In the genomic region with DNA sequence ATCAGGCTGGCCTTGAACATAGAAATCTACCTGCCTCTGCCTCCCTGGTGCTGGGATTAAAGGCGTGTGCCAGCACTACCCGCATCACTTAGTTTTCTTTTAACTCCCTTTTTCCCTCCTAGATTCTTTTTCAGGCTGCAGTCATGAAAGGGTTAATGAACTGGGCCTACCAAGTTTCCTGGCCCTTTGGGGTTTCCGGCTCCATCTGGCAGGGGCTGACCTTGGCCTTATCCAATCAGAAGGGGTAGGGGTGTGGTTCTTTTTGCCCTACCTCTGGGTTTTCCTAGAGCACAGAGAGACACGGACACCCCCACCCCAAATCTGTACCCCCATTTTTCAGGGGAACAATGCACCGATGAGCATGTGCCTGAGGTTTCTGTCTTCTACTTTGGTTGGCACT, we compare ENCODE assay signal across 8 mouse cellular contexts. TPM values are rescaled to one million over a fixed set of nuclear protein-coding genes. Genes with fewer than 3 reads are reported as not detected.
DNase-seq lines count a peak whose midpoint lies in the region; ATAC-seq and TF ChIP-seq lines count a peak whose summit lies in the region.

No protein-coding gene starts in this region.

- peaks cover 29% of the 10 kb centered on the region for H3K36me3 ChIP-seq in forebrain, embryonic 16.5 days (ENCODE audit: control insufficient read depth, insufficient read depth)
- H3K36me3 ChIP-seq in hindbrain, embryonic 11.5 days (ENCODE audit: control insufficient read depth, insufficient read depth, low read length) = peaks cover 19% of the 10 kb centered on the region
- peaks cover 61% of the 10 kb centered on the region for H3K36me3 ChIP-seq in limb, embryonic 14.5 days (ENCODE audit: control insufficient read depth, insufficient read depth, low read length)
- peaks cover 39% of the 10 kb centered on the region for H3K36me3 ChIP-seq in midbrain, postnatal 0 days (ENCODE audit: insufficient read depth, low read length)

- no peak overlapping the region for H3K27ac ChIP-seq in forebrain, embryonic 16.5 days (ENCODE audit: low read length)
- H3K27ac ChIP-seq in hindbrain, embryonic 11.5 days (ENCODE audit: low read depth, low read length) = no peak overlapping the region
- no peak overlapping the region for H3K27ac ChIP-seq in limb, embryonic 14.5 days (replicated peaks; ENCODE audit: low read depth, low read length)
- no peak overlapping the region for H3K27ac ChIP-seq in midbrain, postnatal 0 days (ENCODE audit: low read depth, low read length)

- 0 out of 2 replicates have a peak overlapping the region, but pooled peaks have one; percentile 3 for H3K9ac ChIP-seq in forebrain, embryonic 16.5 days (replicated peaks; ENCODE audit: low read depth, low read length)
- no peak overlapping the region for H3K9ac ChIP-seq in hindbrain, embryonic 11.5 days (ENCODE audit: low read depth, low read length)
- peak overlapping the region; percentile 13; the same call in 1 of the 2 replicates for H3K9ac ChIP-seq in limb, embryonic 14.5 days (ENCODE audit: low read depth, low read length, severe bottlenecking)
- H3K9ac ChIP-seq in midbrain, postnatal 0 days (replicated peaks; ENCODE audit: low read length, poor library complexity, severe bottlenecking) = peak overlapping the region; percentile 8; the same call in 1 of the 2 replicates

- DNase-seq in cerebellum, postnatal 10 days = peak; percentile 81 to 86
- no peak for DNase-seq in cerebellum, adult 9-10 months
- DNase-seq in adrenal gland, adult 8-10 months = peak; percentile 70
- DNase-seq in hindbrain, embryonic 11.5 days (ENCODE audit: low spot score) = peak; percentile 85
- DNase-seq in limb, embryonic 14.5 days (ENCODE audit: low spot score) = peak; percentile 89
- DNase-seq in midbrain, postnatal 0 days (ENCODE audit: low spot score) = peak; percentile 85
- peak; percentile 71 to 82 for DNase-seq in urinary bladder, postnatal 4 days (ENCODE audit: low spot score in 2 of 2)

- ATAC-seq in forebrain, embryonic 16.5 days = no peak
- no peak for ATAC-seq in hindbrain, embryonic 11.5 days (ENCODE audit: low FRiP score)
- no peak for ATAC-seq in limb, embryonic 14.5 days (ENCODE audit: low FRiP score, low read depth)
- ATAC-seq in midbrain, postnatal 0 days (ENCODE audit: low FRiP score) = no peak

- peak overlapping the region; percentile 16 for H3K4me2 ChIP-seq in forebrain, embryonic 16.5 days (ENCODE audit: low read length)
- H3K4me2 ChIP-seq in hindbrain, embryonic 11.5 days (replicated peaks; ENCODE audit: low read depth, low read length) = no peak overlapping the region
- peak overlapping the region; percentile 61; the same call in 1 of the 2 replicates for H3K4me2 ChIP-seq in limb, embryonic 14.5 days (replicated peaks; ENCODE audit: low read depth, low read length, severe bottlenecking)
- no peak overlapping the region for H3K4me2 ChIP-seq in midbrain, postnatal 0 days (ENCODE audit: low read depth, low read length, poor library complexity, severe bottlenecking)

- H3K27me3 ChIP-seq in forebrain, embryonic 16.5 days (replicated peaks; ENCODE audit: control insufficient read depth, insufficient read depth, low read length) = no peaks in the 10 kb centered on the region
- H3K27me3 ChIP-seq in hindbrain, embryonic 11.5 days (ENCODE audit: control insufficient read depth, insufficient read depth, low read length) = no peaks in the 10 kb centered on the region
- H3K27me3 ChIP-seq in limb, embryonic 14.5 days (ENCODE audit: control insufficient read depth, insufficient read depth, low read length) = no peaks in the 10 kb centered on the region
- H3K27me3 ChIP-seq in midbrain, postnatal 0 days (ENCODE audit: insufficient read depth, low read length) = no peaks in the 10 kb centered on the region

- H3K9me3 ChIP-seq in forebrain, embryonic 16.5 days (ENCODE audit: control insufficient read depth, low read length) = no peaks in the 10 kb centered on the region
- H3K9me3 ChIP-seq in hindbrain, embryonic 11.5 days (ENCODE audit: control insufficient read depth, low read length) = no peaks in the 10 kb centered on the region
- no peaks in the 10 kb centered on the region for H3K9me3 ChIP-seq in limb, embryonic 14.5 days (ENCODE audit: control insufficient read depth, low read length)
- H3K9me3 ChIP-seq in midbrain, postnatal 0 days (ENCODE audit: low read length) = no peaks in the 10 kb centered on the region

- TF ChIP-seq CTCF in midbrain, postnatal 0 days (IDR thresholded peaks at IDR 0.05) = no peak

- H3K4me3 ChIP-seq in forebrain, embryonic 16.5 days (replicated peaks; ENCODE audit: low read length) = peak overlapping the region; percentile 8
- peak overlapping the region; percentile 8; the same call in 1 of the 2 replicates for H3K4me3 ChIP-seq in hindbrain, embryonic 11.5 days (ENCODE audit: low read depth, low read length)
- H3K4me3 ChIP-seq in limb, embryonic 14.5 days (replicated peaks; ENCODE audit: low read length) = peak overlapping the region; percentile 18
- H3K4me3 ChIP-seq in midbrain, postnatal 0 days (ENCODE audit: low read depth, low read length) = no peak overlapping the region

- no peak for TF ChIP-seq POLR2A in limb, embryonic 14.5 days (IDR thresholded peaks at IDR 0.05; ENCODE audit: borderline replicate concordance, extremely low read depth, insufficient read depth, insufficient read length)

- H3K4me1 ChIP-seq in forebrain, embryonic 16.5 days (replicated peaks; ENCODE audit: control insufficient read depth, insufficient read depth, low read length) = peaks cover 30% of the 10 kb centered on the region
- peaks cover 13% of the 10 kb centered on the region for H3K4me1 ChIP-seq in hindbrain, embryonic 11.5 days (replicated peaks; ENCODE audit: control insufficient read depth, insufficient read depth, low read length)
- H3K4me1 ChIP-seq in limb, embryonic 14.5 days (ENCODE audit: control insufficient read depth, insufficient read depth, low read length) = peaks cover 21% of the 10 kb centered on the region
- H3K4me1 ChIP-seq in midbrain, postnatal 0 days (ENCODE audit: insufficient read depth, low read length) = no peaks in the 10 kb centered on the region; the same call in 1 of the 2 replicates

- 19% methylated on average over 5 of the region's 5 CpGs for WGBS in forebrain, embryonic 16.5 days
- 51% methylated on average over 5 of the region's 5 CpGs for WGBS in hindbrain, embryonic 11.5 days
- WGBS in limb, embryonic 14.5 days = 27% methylated on average over 5 of the region's 5 CpGs
- WGBS in midbrain, postnatal 0 days = 36% methylated on average over 5 of the region's 5 CpGs

RNA-seq across cellular contexts. Expression of a gene that starts 3.1 kb away (rescaled TPM):
- total RNA-seq in adrenal gland, adult 8-10 months (2022) = 100 to 1,000 TPM in 2 of 4 experiments, 10 to 100 TPM in 2; 83.4 to 133 (median 102) TPM
- polyA plus RNA-seq in forebrain, embryonic 16.5 days (2015; fragmentation: Nextera tagmentation; extraction: Ambion mirVana) = 175 and 186 TPM in 2 replicates
- polyA plus RNA-seq in hindbrain, embryonic 11.5 days (2014; fragmentation: Nextera tagmentation; extraction: Ambion mirVana) = 45.6 and 52.3 TPM in 2 replicates
- 63.4 and 76.5 TPM in 2 replicates for polyA plus RNA-seq in limb, embryonic 14.5 days (2012; rRNA removed)
- polyA plus RNA-seq in limb, embryonic 14.5 days (2014; fragmentation: Nextera tagmentation; extraction: Ambion mirVana) = 43.8 and 47.2 TPM in 2 replicates
- total RNA-seq in midbrain, postnatal 0 days (2014; rRNA removed) = 64.3 and 65.6 TPM in 2 replicates
- 73.6 and 77.9 TPM in 2 replicates for polyA plus RNA-seq in midbrain, postnatal 0 days (2015; fragmentation: Nextera tagmentation; extraction: Ambion mirVana)

RNA-seq across cellular contexts. Expression of a gene that starts 8.9 kb away (rescaled TPM):
- 10 to 100 TPM; 22.9 to 31.9 (median 26.8) TPM for total RNA-seq in adrenal gland, adult 8-10 months (2022)
- polyA plus RNA-seq in forebrain, embryonic 16.5 days (2015; fragmentation: Nextera tagmentation; extraction: Ambion mirVana) = 33.6 and 35.5 TPM in 2 replicates
- 23.7 and 27.8 TPM in 2 replicates for polyA plus RNA-seq in hindbrain, embryonic 11.5 days (2014; fragmentation: Nextera tagmentation; extraction: Ambion mirVana)
- 28.6 and 33.6 TPM in 2 replicates for polyA plus RNA-seq in limb, embryonic 14.5 days (2012; rRNA removed)
- 27.6 and 29.2 TPM in 2 replicates for polyA plus RNA-seq in limb, embryonic 14.5 days (2014; fragmentation: Nextera tagmentation; extraction: Ambion mirVana)
- total RNA-seq in midbrain, postnatal 0 days (2014; rRNA removed) = 18.1 and 19.0 TPM in 2 replicates
- 15.1 and 18.4 TPM in 2 replicates for polyA plus RNA-seq in midbrain, postnatal 0 days (2015; fragmentation: Nextera tagmentation; extraction: Ambion mirVana)

RNA-seq across cellular contexts. Expression of a gene that starts 15.4 kb away (rescaled TPM):
- total RNA-seq in adrenal gland, adult 8-10 months (2022) = 10 to 100 TPM; 57.9 to 87.6 (median 79.6) TPM
- 9.7 and 10.5 TPM in 2 replicates for polyA plus RNA-seq in forebrain, embryonic 16.5 days (2015; fragmentation: Nextera tagmentation; extraction: Ambion mirVana)
- 6.5 and 7.8 TPM in 2 replicates for polyA plus RNA-seq in hindbrain, embryonic 11.5 days (2014; fragmentation: Nextera tagmentation; extraction: Ambion mirVana)
- polyA plus RNA-seq in limb, embryonic 14.5 days (2012; rRNA removed) = 62.1 and 74.9 TPM in 2 replicates
- 21.5 and 25.2 TPM in 2 replicates for polyA plus RNA-seq in limb, embryonic 14.5 days (2014; fragmentation: Nextera tagmentation; extraction: Ambion mirVana)
- total RNA-seq in midbrain, postnatal 0 days (2014; rRNA removed) = 6.3 and 9.3 TPM in 2 replicates
- polyA plus RNA-seq in midbrain, postnatal 0 days (2015; fragmentation: Nextera tagmentation; extraction: Ambion mirVana) = 8.7 and 9.0 TPM in 2 replicates

RNA-seq across cellular contexts. Expression of a gene that starts 15.6 kb away (rescaled TPM):
- total RNA-seq in adrenal gland, adult 8-10 months (2022) = 10 to 100 TPM; 51.9 to 73.5 (median 54.9) TPM
- polyA plus RNA-seq in forebrain, embryonic 16.5 days (2015; fragmentation: Nextera tagmentation; extraction: Ambion mirVana) = 1.7 and 1.8 TPM in 2 replicates
- polyA plus RNA-seq in hindbrain, embryonic 11.5 days (2014; fragmentation: Nextera tagmentation; extraction: Ambion mirVana) = 1.0 and 1.1 TPM in 2 replicates
- 5.2 and 7.1 TPM in 2 replicates for polyA plus RNA-seq in limb, embryonic 14.5 days (2012; rRNA removed)
- polyA plus RNA-seq in limb, embryonic 14.5 days (2014; fragmentation: Nextera tagmentation; extraction: Ambion mirVana) = 2.0 and 2.4 TPM in 2 replicates
- 3.0 and 6.3 TPM in 2 replicates for total RNA-seq in midbrain, postnatal 0 days (2014; rRNA removed)
- 2.7 and 3.5 TPM in 2 replicates for polyA plus RNA-seq in midbrain, postnatal 0 days (2015; fragmentation: Nextera tagmentation; extraction: Ambion mirVana)

RNA-seq across cellular contexts. Expression of a gene that starts 22.1 kb away (rescaled TPM):
- total RNA-seq in adrenal gland, adult 8-10 months (2022) = 100 to 1,000 TPM; 306 to 355 (median 328) TPM
- 346 and 348 TPM in 2 replicates for polyA plus RNA-seq in forebrain, embryonic 16.5 days (2015; fragmentation: Nextera tagmentation; extraction: Ambion mirVana)
- polyA plus RNA-seq in hindbrain, embryonic 11.5 days (2014; fragmentation: Nextera tagmentation; extraction: Ambion mirVana) = 462 and 475 TPM in 2 replicates
- 530 and 577 TPM in 2 replicates for polyA plus RNA-seq in limb, embryonic 14.5 days (2012; rRNA removed)
- 499 and 500 TPM in 2 replicates for polyA plus RNA-seq in limb, embryonic 14.5 days (2014; fragmentation: Nextera tagmentation; extraction: Ambion mirVana)
- 496 and 583 TPM in 2 replicates for total RNA-seq in midbrain, postnatal 0 days (2014; rRNA removed)
- polyA plus RNA-seq in midbrain, postnatal 0 days (2015; fragmentation: Nextera tagmentation; extraction: Ambion mirVana) = 258 and 265 TPM in 2 replicates

Comparison
In these comparisons a context has a peak if more than half of its experiments do, and no peak if none do; other contexts are left out.
1. H3K4me2 ChIP-seq: peak in forebrain, embryonic 16.5 days (single experiment) and limb, embryonic 14.5 days (single experiment); none in hindbrain, embryonic 11.5 days (single experiment) and midbrain, postnatal 0 days (single experiment).